ENCODE assay signal across 8 mouse cellular contexts in the genomic region with DNA sequence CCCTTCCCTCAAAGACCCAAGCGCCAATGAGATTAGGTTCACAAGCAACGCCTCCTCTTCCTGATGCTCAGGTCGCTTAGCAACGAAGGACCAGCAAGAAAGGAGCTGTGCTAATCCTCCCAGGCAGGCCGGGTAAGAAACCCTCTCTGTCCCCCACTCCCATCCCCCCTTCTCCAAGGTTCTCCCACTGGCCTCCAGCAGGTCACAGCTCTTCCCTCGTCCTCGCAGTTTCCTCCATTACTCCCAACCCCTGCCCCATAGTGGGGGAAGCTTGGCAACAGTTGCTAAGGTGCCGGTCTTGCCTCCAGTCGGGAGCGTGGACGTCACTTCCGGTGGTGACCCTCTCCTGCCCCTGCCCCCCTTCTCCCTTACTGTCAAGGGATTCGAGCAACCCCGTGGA. TPM values are rescaled to one million over a fixed set of nuclear protein-coding genes. Genes with fewer than 3 reads are reported as not detected.
DNase-seq lines count a peak whose midpoint lies in the region; ATAC-seq and TF ChIP-seq lines count a peak whose summit lies in the region.

No protein-coding gene starts in this region.

- H3K4me2 ChIP-seq in liver, postnatal 0 days (ENCODE audit: low read depth, low read length), result peak overlapping the region; percentile 55
- H3K4me2 ChIP-seq in neural tube, embryonic 14.5 days (ENCODE audit: low read depth, low read length), result peak overlapping the region; percentile 60

- H3K4me1 ChIP-seq in hindbrain, embryonic 10.5 days (replicated peaks), result peaks cover 73% of the 10 kb centered on the region
- peaks cover 15% of the 10 kb centered on the region for H3K4me1 ChIP-seq in liver, postnatal 0 days (ENCODE audit: insufficient read depth)
- H3K4me1 ChIP-seq in neural tube, embryonic 14.5 days (ENCODE audit: control insufficient read depth, insufficient read depth, low read length), result peaks cover 34% of the 10 kb centered on the region

- H3K9ac ChIP-seq in liver, postnatal 0 days (replicated peaks), result no peak overlapping the region
- peak overlapping the region; percentile 32 for H3K9ac ChIP-seq in neural tube, embryonic 14.5 days (replicated peaks; ENCODE audit: low read depth, low read length)

- no peak for TF ChIP-seq CTCF in liver, postnatal 0 days (IDR thresholded peaks at IDR 0.05; ENCODE audit: low read depth)

- H3K4me3 ChIP-seq in hindbrain, embryonic 10.5 days, result peak overlapping the region; percentile 57
- H3K4me3 ChIP-seq in liver, postnatal 0 days (ENCODE audit: low read depth, low read length), result no peak overlapping the region; the same call in 1 of the 2 replicates
- peak overlapping the region; percentile 25 for H3K4me3 ChIP-seq in neural tube, embryonic 14.5 days (ENCODE audit: low read depth, low read length)

- TF ChIP-seq EP300 in liver, postnatal 0 days (IDR thresholded peaks at IDR 0.05; ENCODE audit: low read depth), result no peak

- DNase-seq in Muller cell, postnatal 12 days (ENCODE audit: inconsistent ontology term), result peak; percentile 85
- DNase-seq in cerebellum, adult 9-10 months, result peak; percentile 89
- DNase-seq in frontal cortex, adult 2 months (ENCODE audit: extremely low spot score in 1 of 2, low spot score in 1 of 2), result peak; percentile 87 to 91
- peak; percentile 92 for DNase-seq in hindbrain, embryonic 10.5 days (ENCODE audit: low spot score)
- DNase-seq in layer of hippocampus, adult 8-10 months (ENCODE audit: low spot score in 2 of 2), result peak; percentile 89 to 92
- DNase-seq in liver, postnatal 0 days, result no peak
- DNase-seq in yolk sac, embryonic 10.5 days (ENCODE audit: low spot score), result peak; percentile 74

- under 1% methylated on average over 14 of the region's 14 CpGs for WGBS in hindbrain, embryonic 10.5 days
- WGBS in liver, postnatal 0 days (ENCODE audit: insufficient replicate concordance), result under 1% methylated on average over 14 of the region's 14 CpGs
- WGBS in neural tube, embryonic 14.5 days, result under 1% methylated on average over 14 of the region's 14 CpGs

- H3K36me3 ChIP-seq in hindbrain, embryonic 10.5 days, result peaks cover 42% of the 10 kb centered on the region
- peaks cover 25% of the 10 kb centered on the region for H3K36me3 ChIP-seq in liver, postnatal 0 days (replicated peaks; ENCODE audit: insufficient read depth, low read length)
- peaks cover 21% of the 10 kb centered on the region for H3K36me3 ChIP-seq in neural tube, embryonic 14.5 days (ENCODE audit: control insufficient read depth, insufficient read depth, low read length)

- H3K27ac ChIP-seq in hindbrain, embryonic 10.5 days, result peak overlapping the region; percentile 90
- no peak overlapping the region for H3K27ac ChIP-seq in liver, postnatal 0 days (ENCODE audit: low read depth)
- H3K27ac ChIP-seq in neural tube, embryonic 14.5 days (ENCODE audit: low read depth, low read length), result peak overlapping the region; percentile 98

- peak; percentile 17; the same call in 1 of the 2 replicates for ATAC-seq in liver, postnatal 0 days
- peak; percentile 81 for ATAC-seq in neural tube, embryonic 14.5 days (ENCODE audit: low read depth)

- no peaks in the 10 kb centered on the region for H3K27me3 ChIP-seq in hindbrain, embryonic 10.5 days (ENCODE audit: insufficient read depth, poor library complexity, severe bottlenecking)
- H3K27me3 ChIP-seq in liver, postnatal 0 days (ENCODE audit: insufficient read depth, low read length), result peaks cover 23% of the 10 kb centered on the region
- no peaks in the 10 kb centered on the region for H3K27me3 ChIP-seq in neural tube, embryonic 14.5 days (ENCODE audit: control insufficient read depth, insufficient read depth, low read length)

- peaks cover 3% of the 10 kb centered on the region; the same call in 1 of the 2 replicates for H3K9me3 ChIP-seq in hindbrain, embryonic 10.5 days
- H3K9me3 ChIP-seq in liver, postnatal 0 days (ENCODE audit: low read length), result no peaks in the 10 kb centered on the region
- H3K9me3 ChIP-seq in neural tube, embryonic 14.5 days (ENCODE audit: control insufficient read depth, low read length), result no peaks in the 10 kb centered on the region

RNA-seq across cellular contexts. Expression of a gene that starts 0.7 kb away (rescaled TPM):
- 99.2 and 108 TPM in 2 replicates for polyA plus RNA-seq in frontal cortex, adult 2 months (2012; rRNA removed)
- 5.2 and 9.6 TPM in 2 replicates for polyA plus RNA-seq in hindbrain, embryonic 10.5 days (2016; fragmentation: Nextera tagmentation; extraction: Ambion mirVana)
- total RNA-seq in layer of hippocampus, adult 8-10 months (2022), result 100 to 1,000 TPM in 2 of 4 experiments, 10 to 100 TPM in 2; 89.9 to 111 (median 102) TPM
- 0.09 and 0.20 TPM in 2 replicates for polyA plus RNA-seq in liver, postnatal 0 days (2015; fragmentation: Nextera tagmentation; extraction: Ambion mirVana)
- polyA plus RNA-seq in neural tube, embryonic 14.5 days (2014; fragmentation: Nextera tagmentation; extraction: Ambion mirVana), result 24.4 and 27.9 TPM in 2 replicates

RNA-seq across cellular contexts. Expression of a gene that starts 3.1 kb away (rescaled TPM):
- polyA plus RNA-seq in frontal cortex, adult 2 months (2012; rRNA removed), result 11.1 and 12.5 TPM in 2 replicates
- polyA plus RNA-seq in hindbrain, embryonic 10.5 days (2016; fragmentation: Nextera tagmentation; extraction: Ambion mirVana), result 1.0 and 1.7 TPM in 2 replicates
- 1 to 10 TPM; 2.8 to 5.1 (median 4.2) TPM for total RNA-seq in layer of hippocampus, adult 8-10 months (2022)
- 0.06 TPM in 2 replicates for polyA plus RNA-seq in liver, postnatal 0 days (2015; fragmentation: Nextera tagmentation; extraction: Ambion mirVana)
- 0.40 and 1.3 TPM in 2 replicates for polyA plus RNA-seq in neural tube, embryonic 14.5 days (2014; fragmentation: Nextera tagmentation; extraction: Ambion mirVana)

RNA-seq across cellular contexts. Expression of a gene that starts 7.5 kb away (rescaled TPM):
- 9.6 and 10.8 TPM in 2 replicates for polyA plus RNA-seq in frontal cortex, adult 2 months (2012; rRNA removed)
- 5.3 and 6.5 TPM in 2 replicates for polyA plus RNA-seq in hindbrain, embryonic 10.5 days (2016; fragmentation: Nextera tagmentation; extraction: Ambion mirVana)
- total RNA-seq in layer of hippocampus, adult 8-10 months (2022), result 10 to 100 TPM; 13.0 to 15.3 (median 13.9) TPM
- 0.90 and 1.0 TPM in 2 replicates for polyA plus RNA-seq in liver, postnatal 0 days (2015; fragmentation: Nextera tagmentation; extraction: Ambion mirVana)
- polyA plus RNA-seq in neural tube, embryonic 14.5 days (2014; fragmentation: Nextera tagmentation; extraction: Ambion mirVana), result 2.8 and 3.7 TPM in 2 replicates

RNA-seq across cellular contexts. Expression of a gene that starts 16.2 kb away (rescaled TPM):
- polyA plus RNA-seq in frontal cortex, adult 2 months (2012; rRNA removed), result 0.44 and 0.53 TPM in 2 replicates
- not detected in 2 replicates for polyA plus RNA-seq in hindbrain, embryonic 10.5 days (2016; fragmentation: Nextera tagmentation; extraction: Ambion mirVana)
- total RNA-seq in layer of hippocampus, adult 8-10 months (2022), result under 1 TPM; 0.29 to 0.77 (median 0.39) TPM
- polyA plus RNA-seq in liver, postnatal 0 days (2015; fragmentation: Nextera tagmentation; extraction: Ambion mirVana), result not detected in 2 replicates
- 0.37 and 0.41 TPM in 2 replicates for polyA plus RNA-seq in neural tube, embryonic 14.5 days (2014; fragmentation: Nextera tagmentation; extraction: Ambion mirVana)

RNA-seq across cellular contexts. Expression of a gene that starts 41.7 kb away (rescaled TPM):
- polyA plus RNA-seq in frontal cortex, adult 2 months (2012; rRNA removed), result 0.22 and 0.27 TPM in 2 replicates
- not detected in 2 replicates for polyA plus RNA-seq in hindbrain, embryonic 10.5 days (2016; fragmentation: Nextera tagmentation; extraction: Ambion mirVana)
- total RNA-seq in layer of hippocampus, adult 8-10 months (2022), result 1 to 10 TPM in 1 of 4 experiments, under 1 TPM in 2, not detected in 1; 0.58 to 1.1 (median 0.90) TPM
- polyA plus RNA-seq in liver, postnatal 0 days (2015; fragmentation: Nextera tagmentation; extraction: Ambion mirVana), result 0.09 TPM in 1 of 2 replicates, not detected in the other
- not detected in 2 replicates for polyA plus RNA-seq in neural tube, embryonic 14.5 days (2014; fragmentation: Nextera tagmentation; extraction: Ambion mirVana)
